Comparison of ENCODE assay signal across 22 mouse cellular contexts in genomic region chr7:111109561-111109960, GRCm38 (mm10). TPM values are rescaled to one million over a fixed set of nuclear protein-coding genes. Genes with fewer than 3 reads are reported as not detected.
DNase-seq lines count a peak whose midpoint lies in the region; ATAC-seq lines count a peak whose summit lies in the region.
"Had no signal": no experiment of that assay in that cellular context is flagged by ENCODE, and none has a peak within 500 bp of the region (broad histone marks: within the 10 kb centered on the region; RNA-seq: fewer than 3 reads in every experiment).

No protein-coding gene starts in this region.

- no peak overlapping the region for H3K4me2 ChIP-seq in embryonic facial prominence, embryonic 15.5 days (replicated peaks)
- H3K4me2 ChIP-seq: forebrain, embryonic 12.5 days; heart, embryonic 11.5 days; heart, embryonic 15.5 days; hindbrain, embryonic 15.5 days; intestine, embryonic 15.5 days had no signal

- H3K4me3 ChIP-seq in embryonic facial prominence, embryonic 15.5 days (replicated peaks), result no peak overlapping the region
- no peak overlapping the region for H3K4me3 ChIP-seq in embryonic facial prominence, embryonic 10.5 days
- H3K4me3 ChIP-seq: forebrain, embryonic 12.5 days; heart, adult 2 months; heart, embryonic 15.5 days; hindbrain, embryonic 15.5 days; intestine, embryonic 15.5 days had no signal

- H3K27me3 ChIP-seq in embryonic facial prominence, embryonic 15.5 days, result no peaks in the 10 kb centered on the region
- H3K27me3 ChIP-seq in embryonic facial prominence, embryonic 10.5 days (replicated peaks; ENCODE audit: low read depth, poor library complexity, severe bottlenecking), result no peaks in the 10 kb centered on the region
- H3K27me3 ChIP-seq: forebrain, embryonic 12.5 days; heart, embryonic 15.5 days; hindbrain, embryonic 15.5 days; intestine, embryonic 15.5 days had no signal

- H3K9me3 ChIP-seq in embryonic facial prominence, embryonic 15.5 days (replicated peaks), result no peaks in the 10 kb centered on the region
- H3K9me3 ChIP-seq in embryonic facial prominence, embryonic 10.5 days, result no peaks in the 10 kb centered on the region
- H3K9me3 ChIP-seq: forebrain, embryonic 12.5 days; G1E; heart, embryonic 15.5 days; hindbrain, embryonic 15.5 days; intestine, embryonic 15.5 days had no signal

- no peak for ATAC-seq in embryonic facial prominence, embryonic 15.5 days (ENCODE audit: insufficient number of reproducible peaks, low FRiP score, low TSS enrichment, low read depth)
- peak; percentile 90 for ATAC-seq in activated CD4-positive, CD25-positive, alpha-beta regulatory T cell, adult 4 months
- ATAC-seq: forebrain, postnatal 0 days had no signal

- DNase-seq in embryonic facial prominence, embryonic 10.5 days (ENCODE audit: low spot score), result no peak
- peak; percentile 17 for DNase-seq in thymus, postnatal 0 days (ENCODE audit: low spot score)
- DNase-seq in thymus, postnatal 10 days (ENCODE audit: low spot score in 2 of 2), result no peak
- DNase-seq in left cerebral cortex, adult 18-20 months (ENCODE audit: low spot score in 2 of 2), result no peak
- no peak for DNase-seq in cerebellum, adult 9-10 months
- no peak for DNase-seq in layer of hippocampus, adult 11-12 months (ENCODE audit: low spot score)
- DNase-seq: adrenal gland, adult 2 months; adrenal gland, postnatal 25 days; cerebellum, adult 18-20 months; cerebellum, postnatal 10 days; forebrain, postnatal 0 days; gastrocnemius, postnatal 14 days; heart, adult 2 months; heart, postnatal 36 days had no signal

- H3K27ac ChIP-seq in embryonic facial prominence, embryonic 15.5 days (replicated peaks), result peak overlapping the region; percentile 28; the same call in 1 of the 2 replicates
- no peak overlapping the region for H3K27ac ChIP-seq in embryonic facial prominence, embryonic 10.5 days (replicated peaks)
- H3K27ac ChIP-seq: forebrain, embryonic 12.5 days; heart, adult 2 months; heart, embryonic 15.5 days; hindbrain, embryonic 15.5 days; intestine, embryonic 15.5 days had no signal

- WGBS in embryonic facial prominence, embryonic 15.5 days, result 58% methylated on average over 2 of the region's 2 CpGs
- WGBS in embryonic facial prominence, embryonic 10.5 days, result 73% methylated on average over 2 of the region's 2 CpGs

- no peak overlapping the region for H3K9ac ChIP-seq in embryonic facial prominence, embryonic 15.5 days
- H3K9ac ChIP-seq: forebrain, embryonic 12.5 days; forebrain, postnatal 0 days; heart, embryonic 15.5 days; hindbrain, embryonic 15.5 days; intestine, embryonic 15.5 days had no signal

- 0 out of 2 replicates have a peak, but pooled peaks cover 8% of the 10 kb centered on the region for H3K36me3 ChIP-seq in embryonic facial prominence, embryonic 15.5 days
- peaks cover 13% of the 10 kb centered on the region for H3K36me3 ChIP-seq in embryonic facial prominence, embryonic 10.5 days (replicated peaks)

- H3K4me1 ChIP-seq in embryonic facial prominence, embryonic 15.5 days, result no peaks in the 10 kb centered on the region
- H3K4me1 ChIP-seq in embryonic facial prominence, embryonic 10.5 days, result no peaks in the 10 kb centered on the region
- H3K4me1 ChIP-seq: forebrain, embryonic 12.5 days; heart, embryonic 15.5 days; hindbrain, embryonic 15.5 days; intestine, embryonic 15.5 days had no signal

RNA-seq across cellular contexts. Expression of gene Eif4g2, which starts 26.7 kb away (rescaled TPM):
- polyA plus RNA-seq in embryonic facial prominence, embryonic 15.5 days (2015; fragmentation: Nextera tagmentation; extraction: Ambion mirVana), result 672 and 714 TPM in 2 replicates
- polyA plus RNA-seq in embryonic facial prominence, embryonic 10.5 days (2016; fragmentation: Nextera tagmentation; extraction: Ambion mirVana), result 1,371 TPM in 2 replicates
- 687 and 746 TPM in 2 replicates for polyA plus RNA-seq in thymus, postnatal 0 days (2015; fragmentation: Nextera tagmentation; extraction: Ambion mirVana)
- polyA plus RNA-seq in activated CD4-positive, CD25-positive, alpha-beta regulatory T cell, adult 4 months (2017; shearing (Covaris generic)), result 100 to 1,000 TPM; 799 to 823 TPM
- 100 to 1,000 TPM; 615 to 634 TPM for total RNA-seq in left cerebral cortex, adult 18-20 months (2021)
